In the genomic region with DNA sequence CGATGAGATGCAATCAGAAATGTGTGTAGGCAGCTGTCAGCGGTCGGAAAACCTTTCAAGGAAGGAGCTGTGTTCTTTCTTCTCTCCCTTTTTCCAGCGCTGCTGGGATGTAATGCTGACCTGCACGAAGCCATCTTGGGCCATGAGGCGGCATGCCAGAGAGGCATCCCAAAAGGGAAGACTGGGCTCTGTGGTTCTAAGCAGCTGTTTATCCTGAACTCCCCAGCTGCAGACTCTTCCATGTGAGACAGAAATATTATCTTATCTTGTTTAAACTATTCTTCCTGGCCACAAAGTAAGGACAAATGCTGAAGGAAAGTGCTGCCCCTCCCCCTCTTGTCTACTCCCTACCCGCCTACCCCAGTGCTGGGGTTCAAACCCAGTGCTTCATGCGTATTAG, we compare ENCODE assay signal across 14 mouse cellular contexts.
"Had no signal": no experiment of that assay in that cellular context is flagged by ENCODE, and none has a peak within 500 bp of the region (broad histone marks: within the 10 kb centered on the region; RNA-seq: fewer than 3 reads in every experiment).

No protein-coding gene starts in this region.

- ATAC-seq: lung, postnatal 0 days had no signal

- H3K4me2 ChIP-seq: kidney, embryonic 15.5 days; liver, embryonic 11.5 days; liver, embryonic 15.5 days; midbrain, embryonic 12.5 days; neural tube, embryonic 15.5 days had no signal

- H3K4me3 ChIP-seq: kidney, embryonic 15.5 days; left cerebral cortex, adult 2 months; limb, embryonic 10.5 days; liver, embryonic 15.5 days; midbrain, embryonic 12.5 days; neural tube, embryonic 15.5 days had no signal

- H3K36me3 ChIP-seq: midbrain, embryonic 12.5 days; neural tube, embryonic 15.5 days had no signal

- H3K9me3 ChIP-seq: kidney, embryonic 15.5 days; limb, embryonic 10.5 days; liver, embryonic 15.5 days; midbrain, embryonic 12.5 days; neural tube, embryonic 15.5 days had no signal

- H3K27ac ChIP-seq: kidney, embryonic 15.5 days; left cerebral cortex, adult 2 months; limb, embryonic 10.5 days; midbrain, embryonic 12.5 days; neural tube, embryonic 15.5 days had no signal

- H3K9ac ChIP-seq: kidney, embryonic 15.5 days; liver, embryonic 15.5 days; midbrain, embryonic 12.5 days; neural tube, embryonic 15.5 days had no signal

- H3K27me3 ChIP-seq: kidney, embryonic 15.5 days; neural tube, embryonic 15.5 days had no signal

- DNase-seq: kidney, adult 2 months; kidney, postnatal 14 days; lung, adult 2 months; lung, postnatal 36 days; right cerebral cortex, adult 18-20 months; thymus, postnatal 36 days had no signal
